Mouse (Mus musculus): ENCODE measurements around the gene Slc16a3.

GRCm38 (mm10) chr11:120945266-120945665 is 3.0 kb upstream of the Slc16a3 start:
- TF ChIP-seq EP300 (optimal IDR thresholded peaks at IDR 0.05): no peak
- TF ChIP-seq CTCF (IDR thresholded peaks at IDR 0.05; ENCODE audit: low read depth): no peak
